Mouse (Mus musculus): ENCODE measurements around the gene Bin2. TPM values are rescaled to one million over a fixed set of nuclear protein-coding genes. Genes with fewer than 3 reads are reported as not detected.

Bin2 gene
- polyA plus RNA-seq, 1 experiment from 2014 or later, result 4.2 TPM

GRCm38 (mm10) chr15:100670833-100671232, 1.5 kb upstream of the Bin2 start:
- Histone ChIP-seq H3K36me3 (ENCODE audit: control insufficient read depth, insufficient read depth, low read length) (no peaks in the 10 kb centered on the region), H3K9ac (ENCODE audit: low read length) (no peak overlapping the region), H3K4me1 (ENCODE audit: control insufficient read depth, insufficient read depth, low read length) (no peaks in the 10 kb centered on the region), H3K4me2 (ENCODE audit: low read depth, severe bottlenecking) (no peak overlapping the region), H3K27ac (replicated peaks; ENCODE audit: low read depth, low read length) (no peak overlapping the region), H3K27me3 (ENCODE audit: control insufficient read depth, insufficient read depth, low read length) (no peaks in the 10 kb centered on the region), H3K9me3 (ENCODE audit: control insufficient read depth, low read length) (no peaks in the 10 kb centered on the region), H3K4me3 (ENCODE audit: low read depth, low read length) (no peak overlapping the region)
- whole genome bisulfite sequencing, result 81% methylated on average over 5 of the region's 5 CpGs
- ATAC-seq (ENCODE audit: insufficient number of reproducible peaks, low FRiP score, low TSS enrichment, low read depth) (no peak), DNase-seq (ENCODE audit: low spot score) (no peak)

GRCm38 (mm10) chr15:100670004-100670403, 651 bp upstream of the Bin2 start:
- H3K4me3 ChIP-seq (ENCODE audit: low read depth, low read length), result no peak overlapping the region
- no peak overlapping the region for H3K9ac ChIP-seq (ENCODE audit: low read length)
- no peaks in the 10 kb centered on the region for H3K4me1 ChIP-seq (ENCODE audit: control insufficient read depth, insufficient read depth, low read length)
- DNase-seq (ENCODE audit: low spot score), result no peak
- WGBS, result 89% methylated on average over 8 of the region's 8 CpGs
- no peaks in the 10 kb centered on the region for H3K27me3 ChIP-seq (ENCODE audit: control insufficient read depth, insufficient read depth, low read length)
- H3K9me3 ChIP-seq (ENCODE audit: control insufficient read depth, low read length), result no peaks in the 10 kb centered on the region
- ATAC-seq (ENCODE audit: insufficient number of reproducible peaks, low FRiP score, low TSS enrichment, low read depth), result no peak
- no peak overlapping the region for H3K27ac ChIP-seq (replicated peaks; ENCODE audit: low read depth, low read length)
- H3K36me3 ChIP-seq (ENCODE audit: control insufficient read depth, insufficient read depth, low read length), result no peaks in the 10 kb centered on the region
- no peak overlapping the region for H3K4me2 ChIP-seq (ENCODE audit: low read depth, severe bottlenecking)

GRCm38 (mm10) chr15:100667871-100668545, 1.3 kb downstream of the Bin2 start:
- no peaks in the 10 kb centered on the region for H3K9me3 ChIP-seq (ENCODE audit: control insufficient read depth, low read length)
- no peak overlapping the region for H3K4me2 ChIP-seq (ENCODE audit: low read depth, severe bottlenecking)
- no peaks in the 10 kb centered on the region for H3K36me3 ChIP-seq (ENCODE audit: control insufficient read depth, insufficient read depth, low read length)
- WGBS, result 81% methylated on average over 5 of the region's 5 CpGs
- no peak for DNase-seq (ENCODE audit: low spot score)
- H3K27me3 ChIP-seq (ENCODE audit: control insufficient read depth, insufficient read depth, low read length), result no peaks in the 10 kb centered on the region
- H3K4me3 ChIP-seq (ENCODE audit: low read depth, low read length), result no peak overlapping the region
- ATAC-seq (ENCODE audit: insufficient number of reproducible peaks, low FRiP score, low TSS enrichment, low read depth), result no peak
- H3K27ac ChIP-seq (replicated peaks; ENCODE audit: low read depth, low read length), result no peak overlapping the region
- H3K4me1 ChIP-seq (ENCODE audit: control insufficient read depth, insufficient read depth, low read length), result no peaks in the 10 kb centered on the region
- no peak overlapping the region for H3K9ac ChIP-seq (ENCODE audit: low read length)

GRCm38 (mm10) chr15:100667420-100667819, 1.9 kb downstream of the Bin2 start:
- H3K27ac ChIP-seq (replicated peaks; ENCODE audit: low read depth, low read length), result no peak overlapping the region
- no peaks in the 10 kb centered on the region for H3K36me3 ChIP-seq (ENCODE audit: control insufficient read depth, insufficient read depth, low read length)
- H3K9me3 ChIP-seq (ENCODE audit: control insufficient read depth, low read length), result no peaks in the 10 kb centered on the region
- DNase-seq (ENCODE audit: low spot score) (no peak), ATAC-seq (ENCODE audit: insufficient number of reproducible peaks, low FRiP score, low TSS enrichment, low read depth) (no peak)
- H3K4me3 ChIP-seq (ENCODE audit: low read depth, low read length), result no peak overlapping the region
- WGBS, result 57% methylated on average over 6 of the region's 6 CpGs
- H3K9ac ChIP-seq (ENCODE audit: low read length), result no peak overlapping the region
- no peaks in the 10 kb centered on the region for H3K4me1 ChIP-seq (ENCODE audit: control insufficient read depth, insufficient read depth, low read length)
- no peaks in the 10 kb centered on the region for H3K27me3 ChIP-seq (ENCODE audit: control insufficient read depth, insufficient read depth, low read length)
- H3K4me2 ChIP-seq (ENCODE audit: low read depth, severe bottlenecking), result no peak overlapping the region

- no peaks in the 10 kb centered on the region for H3K36me3 ChIP-seq (ENCODE audit: control insufficient read depth, insufficient read depth, low read length)
- ATAC-seq (ENCODE audit: insufficient number of reproducible peaks, low FRiP score, low TSS enrichment, low read depth) (no peak), DNase-seq (ENCODE audit: low spot score) (no peak)
- H3K4me1 ChIP-seq (ENCODE audit: control insufficient read depth, insufficient read depth, low read length), result no peaks in the 10 kb centered on the region
- H3K27ac ChIP-seq (replicated peaks; ENCODE audit: low read depth, low read length), result no peak overlapping the region
- no peaks in the 10 kb centered on the region for H3K9me3 ChIP-seq (ENCODE audit: control insufficient read depth, low read length)
- no peak overlapping the region for H3K9ac ChIP-seq (ENCODE audit: low read length)
- H3K4me2 ChIP-seq (ENCODE audit: low read depth, severe bottlenecking), result no peak overlapping the region
- H3K27me3 ChIP-seq (ENCODE audit: control insufficient read depth, insufficient read depth, low read length), result no peaks in the 10 kb centered on the region
- 20% methylated on average over 12 of the region's 12 CpGs for WGBS
- no peak overlapping the region for H3K4me3 ChIP-seq (ENCODE audit: low read depth, low read length)
These were observed 2.5 kb downstream of the Bin2 start for GRCm38 (mm10) chr15:100666851-100667250.

GRCm38 (mm10) chr15:100666219-100666696, 3.1 kb downstream of the Bin2 start:
- DNase-seq (ENCODE audit: low spot score) (no peak), ATAC-seq (ENCODE audit: insufficient number of reproducible peaks, low FRiP score, low TSS enrichment, low read depth) (no peak)
- WGBS, result 6% methylated on average over 7 of the region's 7 CpGs
- Histone ChIP-seq H3K4me2 (ENCODE audit: low read depth, severe bottlenecking) (no peak overlapping the region), H3K27ac (replicated peaks; ENCODE audit: low read depth, low read length) (no peak overlapping the region), H3K4me3 (ENCODE audit: low read depth, low read length) (no peak overlapping the region), H3K9ac (ENCODE audit: low read length) (no peak overlapping the region), H3K27me3 (ENCODE audit: control insufficient read depth, insufficient read depth, low read length) (no peaks in the 10 kb centered on the region), H3K9me3 (ENCODE audit: control insufficient read depth, low read length) (no peaks in the 10 kb centered on the region), H3K36me3 (ENCODE audit: control insufficient read depth, insufficient read depth, low read length) (no peaks in the 10 kb centered on the region), H3K4me1 (ENCODE audit: control insufficient read depth, insufficient read depth, low read length) (no peaks in the 10 kb centered on the region)

GRCm38 (mm10) chr15:100665411-100666218, 3.7 kb downstream of the Bin2 start:
- DNase-seq (ENCODE audit: low spot score), result no peak
- no peak overlapping the region for H3K4me3 ChIP-seq (ENCODE audit: low read depth, low read length)
- no peaks in the 10 kb centered on the region for H3K9me3 ChIP-seq (ENCODE audit: control insufficient read depth, low read length)
- no peak overlapping the region for H3K9ac ChIP-seq (ENCODE audit: low read length)
- ATAC-seq (ENCODE audit: insufficient number of reproducible peaks, low FRiP score, low TSS enrichment, low read depth), result no peak
- no peaks in the 10 kb centered on the region for H3K4me1 ChIP-seq (ENCODE audit: control insufficient read depth, insufficient read depth, low read length)
- no peaks in the 10 kb centered on the region for H3K36me3 ChIP-seq (ENCODE audit: control insufficient read depth, insufficient read depth, low read length)
- no peaks in the 10 kb centered on the region for H3K27me3 ChIP-seq (ENCODE audit: control insufficient read depth, insufficient read depth, low read length)
- H3K4me2 ChIP-seq (ENCODE audit: low read depth, severe bottlenecking), result no peak overlapping the region
- 29% methylated on average over 9 of the region's 9 CpGs for WGBS
- H3K27ac ChIP-seq (replicated peaks; ENCODE audit: low read depth, low read length), result no peak overlapping the region

- Histone ChIP-seq H3K36me3 (ENCODE audit: control insufficient read depth, insufficient read depth, low read length) (no peaks in the 10 kb centered on the region), H3K9me3 (ENCODE audit: control insufficient read depth, low read length) (no peaks in the 10 kb centered on the region), H3K9ac (ENCODE audit: low read length) (no peak overlapping the region), H3K4me3 (ENCODE audit: low read depth, low read length) (no peak overlapping the region), H3K4me1 (ENCODE audit: control insufficient read depth, insufficient read depth, low read length) (no peaks in the 10 kb centered on the region), H3K27ac (replicated peaks; ENCODE audit: low read depth, low read length) (no peak overlapping the region), H3K27me3 (ENCODE audit: control insufficient read depth, insufficient read depth, low read length) (no peaks in the 10 kb centered on the region), H3K4me2 (ENCODE audit: low read depth, severe bottlenecking) (no peak overlapping the region)
- DNase-seq (ENCODE audit: low spot score), result no peak
- no peak for ATAC-seq (ENCODE audit: insufficient number of reproducible peaks, low FRiP score, low TSS enrichment, low read depth)
- WGBS, result 80% methylated on average over 9 of the region's 9 CpGs
These were observed 4.5 kb downstream of the Bin2 start for GRCm38 (mm10) chr15:100664813-100665274.

Measured in limb, embryonic 11.5 days (tissue).